Mouse (Mus musculus) testis, adult 2 months (tissue): ENCODE measurements around the gene Hscb.

ENCODE experiments used
- CTCF ChIP-seq: fragments of 200-500 bp; IDR thresholded peaks from 2 replicates; pipeline ENCODE4 v1.5.1; 2012; ENCODE audit warnings: low read depth, mild to moderate bottlenecking, inconsistent platforms, low read length, moderate library complexity; ENCODE audit not compliant: control insufficient read depth, insufficient read depth, insufficient replicate concordance
- POLR2A ChIP-seq: fragments of 200-500 bp; IDR thresholded peaks from 2 replicates; pipeline ENCODE4 v1.6.1; 2012; ENCODE audit warnings: low read depth, mild to moderate bottlenecking, inconsistent platforms, low read length, moderate library complexity; ENCODE audit not compliant: control insufficient read depth

DNA sequence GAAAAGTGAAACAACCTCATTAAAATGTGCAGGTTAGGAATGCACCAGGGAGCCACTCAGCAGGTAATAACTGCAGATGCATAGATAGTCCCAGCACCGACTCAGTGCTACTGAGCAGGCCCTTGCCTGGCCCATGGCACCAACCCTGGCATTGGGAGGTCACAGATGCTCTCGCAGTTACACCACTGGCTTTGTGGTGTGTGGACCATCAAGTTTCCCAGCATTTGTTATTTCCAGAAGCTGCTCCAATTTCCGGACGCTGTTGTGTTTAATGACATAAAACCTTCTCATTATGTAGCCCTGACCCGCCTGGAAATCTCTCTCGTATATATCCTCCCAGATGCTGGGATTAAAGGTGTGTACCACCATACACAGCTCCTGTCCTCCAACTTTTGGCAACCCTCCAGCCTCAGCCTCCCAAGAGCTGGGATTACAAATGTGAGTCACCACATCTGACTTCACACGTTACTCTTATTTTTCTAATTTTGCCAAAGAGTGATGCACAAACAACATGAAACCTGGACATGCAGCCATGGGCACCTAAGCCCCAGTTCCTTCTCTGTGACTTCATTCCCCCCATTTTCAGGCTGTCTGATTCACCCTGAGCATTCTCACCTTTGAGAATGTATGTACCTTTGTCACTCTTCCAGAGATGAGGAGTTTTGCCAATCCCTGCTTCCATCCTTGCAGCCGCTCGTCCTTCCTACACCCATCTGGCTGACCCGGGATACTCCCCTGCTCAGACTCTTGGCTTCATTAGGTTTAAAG is 58.6 kb downstream of the Hscb start:
- TF ChIP-seq CTCF (no peak), POLR2A (no peak)
